Mouse (Mus musculus) retina, postnatal 7 days (tissue): Measurements from ENCODE around the gene Hbp1.

Experiments
- DNase-seq: peaks from one replicate; pipeline ENCODE4 v3.0.0-alpha.2; 2012; ENCODE audit warnings: low read depth, low spot score

The Hbp1 gene

GRCm38 (mm10) chr12:31955843-31956242 is 5.5 kb upstream of the Hbp1 start:
- no peak for DNase-seq

GRCm38 (mm10) chr12:31950659-31951031 is 310 bp upstream of the Hbp1 start:
- DNase-seq, result no peak

GRCm38 (mm10) chr12:31949193-31949741 is 1.1 kb downstream of the Hbp1 start:
- peak; percentile 90 for DNase-seq

- no peak for DNase-seq
Measured at GRCm38 (mm10) chr12:31948101-31949000, 2.0 kb downstream of the Hbp1 start.

GRCm38 (mm10) chr12:31947476-31947875 is 2.9 kb downstream of the Hbp1 start:
- no peak for DNase-seq

GRCm38 (mm10) chr12:31944405-31944804 is 5.9 kb downstream of the Hbp1 start:
- DNase-seq, result no peak

- DNase-seq, result no peak
Measured at GRCm38 (mm10) chr12:31943020-31943654, 7.2 kb downstream of the Hbp1 start.

GRCm38 (mm10) chr12:31939026-31939425 is 11.3 kb downstream of the Hbp1 start:
- DNase-seq, result no peak

GRCm38 (mm10) chr12:31938391-31938997 is 11.8 kb downstream of the Hbp1 start:
- DNase-seq, result no peak

GRCm38 (mm10) chr12:31937613-31938012 is 12.7 kb downstream of the Hbp1 start:
- no peak for DNase-seq

- DNase-seq, result no peak
Measured at GRCm38 (mm10) chr12:31936657-31937300, 13.6 kb downstream of the Hbp1 start.

- no peak for DNase-seq
Measured at GRCm38 (mm10) chr12:31931818-31932217, 18.5 kb downstream of the Hbp1 start.

GRCm38 (mm10) chr12:31928498-31928897 is 21.8 kb downstream of the Hbp1 start:
- DNase-seq, result no peak

- peak; percentile 56 for DNase-seq
Measured at GRCm38 (mm10) chr12:31926661-31927061, 23.7 kb downstream of the Hbp1 start.

GRCm38 (mm10) chr12:31925343-31925742 is 25.0 kb downstream of the Hbp1 start:
- DNase-seq, result no peak

GRCm38 (mm10) chr12:31924135-31924534 is 26.2 kb downstream of the Hbp1 start:
- no peak for DNase-seq

GRCm38 (mm10) chr12:31920464-31921405 is 29.6 kb downstream of the Hbp1 start:
- DNase-seq, result no peak

- no peak for DNase-seq
Measured at GRCm38 (mm10) chr12:31917245-31917644, 33.1 kb downstream of the Hbp1 start.

GRCm38 (mm10) chr12:31916691-31917090 is 33.6 kb downstream of the Hbp1 start:
- DNase-seq, result no peak

GRCm38 (mm10) chr12:31913614-31914013 is 36.7 kb downstream of the Hbp1 start:
- DNase-seq, result no peak
